Mouse (Mus musculus): Measurements from ENCODE around the gene Dnm2.

- TF ChIP-seq CTCF (IDR thresholded peaks at IDR 0.05; ENCODE audit: extremely low read depth, insufficient read depth, low read length) (no peak), POLR2A (IDR thresholded peaks at IDR 0.05; ENCODE audit: extremely low read depth, insufficient read depth, low read length) (no peak)
Measured at GRCm38 (mm10) chr9:21451870-21452269, 27.2 kb downstream of the Dnm2 start.
